Mouse (Mus musculus) ES-E14 (cell line): ENCODE measurements around the gene Il20. TPM values are rescaled to one million over a fixed set of nuclear protein-coding genes. Genes with fewer than 3 reads are reported as not detected.

ENCODE experiments used
- DNase-seq: peaks from one replicate; pipeline ENCODE4 v3.0.0-alpha.2; 2013; ENCODE audit warnings: low read depth, low spot score
- H3K27ac ChIP-seq: 2 replicates; pipeline ENCODE4 v1.5.1; 2012; ENCODE audit warnings: low read depth, mild to moderate bottlenecking, low read length, moderate library complexity, mixed read lengths; ENCODE audit not compliant: poor library complexity, insufficient read depth, severe bottlenecking
- H3K36me3 ChIP-seq: 2 replicates; pipeline ENCODE4 v1.6.1; 2012; ENCODE audit warnings: mild to moderate bottlenecking, low read length, moderate library complexity, mixed read lengths; ENCODE audit not compliant: control insufficient read depth, poor library complexity, insufficient read depth, severe bottlenecking
- H3K4me1 ChIP-seq, 2 experiments: fragments of 150-350 bp in 1 of 2; sonication (generic) in 1 of 2; 2 replicates each; pipeline ENCODE4 v1.6.1; 2012; ENCODE audit warnings: low read length in 2 of 2, mild to moderate bottlenecking in 1 of 2, mixed read lengths in 1 of 2; ENCODE audit not compliant: control insufficient read depth in 2 of 2, insufficient read depth in 2 of 2, poor library complexity in 1 of 2
- H3K4me3 ChIP-seq, 2 experiments: fragments of 150-350 bp in 1 of 2; sonication (generic) in 1 of 2; 2 replicates each; pipeline ENCODE4 v1.5.1; 2012; ENCODE audit warnings: low read length in 2 of 2, low read depth in 1 of 2, mild to moderate bottlenecking in 1 of 2, mixed read lengths in 1 of 2; ENCODE audit not compliant: insufficient read depth in 1 of 2, poor library complexity in 1 of 2, severe bottlenecking in 1 of 2
- H3K9ac ChIP-seq: 2 replicates; pipeline ENCODE4 v1.6.1; 2012; ENCODE audit warnings: low read depth, mild to moderate bottlenecking, low read length, mixed read lengths; ENCODE audit not compliant: poor library complexity, insufficient read depth, severe bottlenecking
- H3K9me3 ChIP-seq: fragments of 150-350 bp; sonication (generic); 2 replicates; pipeline ENCODE4 v1.6.1; 2012; ENCODE audit warnings: low read depth, mild to moderate bottlenecking, low read length; ENCODE audit not compliant: control insufficient read depth, insufficient read depth
- CHD2 ChIP-seq: IDR thresholded peaks from 2 replicates; pipeline ENCODE4 v1.6.1; 2014; ENCODE audit warnings: mild to moderate bottlenecking, low read depth, low read length, inconsistent platforms
- HCFC1 ChIP-seq: IDR thresholded peaks from 2 replicates; pipeline ENCODE4 v1.6.1; 2012; ENCODE audit warnings: low read length, inconsistent platforms, borderline replicate concordance; ENCODE audit not compliant: insufficient read depth
- MAFK ChIP-seq: IDR thresholded peaks from 2 replicates; pipeline ENCODE4 v1.6.1; 2014; ENCODE audit warnings: mild to moderate bottlenecking, low read depth, low read length, inconsistent platforms; ENCODE audit not compliant: insufficient read depth
- ZC3H11A ChIP-seq: IDR thresholded peaks from 2 replicates; pipeline ENCODE4 v1.6.1; 2012; ENCODE audit warnings: low read depth, mild to moderate bottlenecking, inconsistent platforms, low read length, borderline replicate concordance
- ZNF384 ChIP-seq: IDR thresholded peaks from 2 replicates; pipeline ENCODE4 v1.6.1; 2012; ENCODE audit warnings: low read depth, low read length, inconsistent platforms
- in situ Hi-C, 2 experiments: fragments of 600-800 bp; cut with MboI; formaldehyde crosslinking; loops; one replicate each; pipeline ENCODE4 v1.15.1; 2025; ENCODE audit warnings: low sequenced_read_pairs in 2 of 2, inconsistent platforms in 1 of 2; ENCODE audit not compliant: unreplicated experiment in 2 of 2
- total RNA-seq: library from RNA; depleted of rRNA; stranded (reverse); fragments of 300-350 nt; gene quantifications from 2 replicates; pipeline ENCODE4 v1.2.3, GENCODE M21; 2012; rRNA removed

The Il20 gene
- total RNA-seq: not detected in 2 replicates

DNA sequence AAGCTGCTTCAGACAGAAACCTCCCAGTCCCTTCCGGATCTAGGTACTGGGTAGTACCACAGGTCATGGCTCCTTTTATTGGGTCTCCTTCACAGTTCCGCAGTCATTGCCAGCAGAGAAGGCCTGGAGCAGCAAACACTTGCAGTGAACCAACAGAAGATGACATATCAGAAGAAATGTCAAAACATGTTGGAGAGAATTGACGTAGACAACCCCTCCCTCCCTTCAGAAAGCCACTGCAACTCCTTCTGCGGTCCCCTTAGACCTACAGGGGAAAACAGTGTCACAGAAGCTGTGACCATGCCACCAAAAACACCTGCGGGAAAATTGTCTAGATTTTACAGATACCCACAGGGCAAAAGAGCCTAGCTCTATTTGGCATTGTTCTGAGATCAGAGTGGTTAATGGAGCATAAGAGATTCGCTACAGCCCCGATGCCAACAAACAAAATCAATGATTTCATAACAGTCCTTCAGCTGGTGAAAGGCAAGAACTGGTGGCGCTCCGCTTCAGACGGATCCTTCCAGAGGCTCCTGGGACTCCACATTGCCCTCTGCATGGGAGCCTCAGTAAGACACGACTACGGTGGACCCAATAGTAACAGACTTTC, at the start of gene Il20:
Gene Il20, minus strand, starts transcription at position 51 of the 610 bp plus-strand sequence.
- in situ Hi-C loops: no loop called here
- no peak for TF ChIP-seq HCFC1
- TF ChIP-seq CHD2: no peak
- TF ChIP-seq MAFK: no peak
- TF ChIP-seq ZNF384: no peak
- no peak for TF ChIP-seq ZC3H11A
- no peak within 1 kb of the TSS for H3K27ac ChIP-seq

DNA sequence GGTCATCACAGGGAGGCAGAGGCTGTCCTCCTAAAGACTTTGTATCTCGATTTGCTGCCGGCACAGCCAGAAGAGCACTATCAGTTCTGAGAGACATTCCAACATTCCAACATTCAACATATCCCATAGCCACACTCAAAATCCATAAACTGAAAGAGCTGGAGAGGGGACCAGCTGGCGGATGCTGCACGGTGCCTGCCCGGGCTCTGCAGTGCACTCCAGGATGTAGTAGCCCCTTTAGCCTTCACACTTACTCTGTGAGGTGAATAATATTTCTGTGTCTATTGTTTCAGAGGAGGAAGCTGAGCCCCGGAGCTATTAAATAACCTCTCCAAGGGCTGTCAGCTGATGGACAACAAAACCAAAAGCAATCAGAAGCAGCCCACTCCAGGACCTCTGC, 35.7 kb upstream of the Il20 start:
- no peak for DNase-seq
- H3K9me3 ChIP-seq: no peaks in the 10 kb centered on the region
- no peaks in the 10 kb centered on the region for H3K36me3 ChIP-seq
- H3K4me3 ChIP-seq: no peak overlapping the region
- no peak overlapping the region for H3K9ac ChIP-seq
- no peak for TF ChIP-seq CHD2
- no peak for TF ChIP-seq HCFC1
- no peak for TF ChIP-seq ZNF384
- TF ChIP-seq ZC3H11A: no peak
- TF ChIP-seq MAFK: no peak
- H3K4me1 ChIP-seq: no peaks in the 10 kb centered on the region
- in situ Hi-C loops: no loop called here
- H3K27ac ChIP-seq: no peak overlapping the region

More for the DNA sequence above, at the start of gene Il20:
- no peak within 1 kb of the TSS for H3K4me3 ChIP-seq
- no peaks in the 10 kb centered on the region for H3K4me1 ChIP-seq
- no peaks in the 10 kb centered on the region for H3K9me3 ChIP-seq
- H3K36me3 ChIP-seq: no peaks in the 10 kb centered on the region
- H3K9ac ChIP-seq: no peak within 1 kb of the TSS
- no peak for DNase-seq

DNA sequence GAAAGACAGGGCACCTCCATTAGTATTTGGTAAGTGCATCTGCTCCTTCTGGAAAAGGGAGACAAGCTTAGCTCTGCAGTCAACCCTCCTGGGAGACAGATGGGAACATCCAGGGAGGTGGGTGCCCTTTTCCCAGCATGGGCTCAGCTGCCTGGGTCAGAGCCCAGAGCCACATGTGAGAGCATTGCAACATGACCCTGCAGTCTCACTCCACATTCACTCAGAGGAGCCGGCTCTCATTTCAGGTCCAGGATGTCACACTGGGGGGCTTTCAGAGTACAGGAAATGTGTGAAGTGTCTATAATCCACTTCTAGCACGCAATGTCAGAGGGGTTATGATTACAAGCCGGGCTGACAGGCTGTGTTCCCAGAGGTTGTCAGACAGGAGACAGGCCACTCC, 30.6 kb upstream of the Il20 start:
- in situ Hi-C loops: no loop called here
- H3K4me3 ChIP-seq: no peak overlapping the region
- no peaks in the 10 kb centered on the region for H3K9me3 ChIP-seq
- H3K36me3 ChIP-seq: no peaks in the 10 kb centered on the region
- no peaks in the 10 kb centered on the region for H3K4me1 ChIP-seq
- no peak overlapping the region for H3K9ac ChIP-seq
- H3K27ac ChIP-seq: no peak overlapping the region
- TF ChIP-seq CHD2 (no peak), HCFC1 (no peak), ZC3H11A (no peak), ZNF384 (no peak), MAFK (no peak)
- DNase-seq: no peak

DNA sequence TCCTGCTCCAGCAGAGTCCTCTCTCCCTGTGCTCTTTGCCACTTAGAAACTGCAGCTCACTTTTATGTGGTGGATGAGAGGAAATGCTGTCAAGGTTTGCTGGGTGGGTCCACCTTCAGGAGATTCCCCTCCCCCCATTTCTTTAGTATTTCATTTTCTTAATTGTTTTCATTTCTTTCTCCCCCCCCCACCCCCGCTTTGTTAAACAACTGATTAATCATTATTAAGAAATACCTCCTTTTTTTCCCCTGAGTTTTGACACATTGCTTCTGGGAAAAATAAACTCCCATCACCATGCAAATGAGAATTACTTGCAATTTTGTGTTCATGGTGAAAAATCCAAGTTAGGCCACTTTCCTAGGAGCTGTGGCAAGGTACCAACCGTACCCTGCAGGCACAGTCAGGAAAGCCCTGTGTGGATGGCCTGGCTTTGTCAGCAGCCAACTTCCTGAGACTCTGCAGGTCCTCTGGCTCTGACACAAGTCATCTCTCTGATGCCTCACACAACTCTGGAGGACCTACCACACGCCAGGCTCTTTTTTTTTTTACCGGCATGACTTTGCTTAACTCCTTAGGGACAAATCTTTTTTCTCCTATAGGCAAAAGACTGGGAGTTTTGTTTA, 28.9 kb upstream of the Il20 start, which contains the start of gene Il19:
Gene Il19, minus strand, starts transcription at position 51 of the 623 bp plus-strand sequence.
- H3K9ac ChIP-seq: no peak within 1 kb of the TSS
- no peaks in the 10 kb centered on the region for H3K4me1 ChIP-seq
- no peaks in the 10 kb centered on the region for H3K36me3 ChIP-seq
- TF ChIP-seq HCFC1: no peak
- no peak for TF ChIP-seq MAFK
- TF ChIP-seq ZC3H11A: no peak
- no peak for TF ChIP-seq CHD2
- no peak for TF ChIP-seq ZNF384
- H3K27ac ChIP-seq: no peak within 1 kb of the TSS
- H3K4me3 ChIP-seq: no peak within 1 kb of the TSS
- DNase-seq: no peak
- no peaks in the 10 kb centered on the region for H3K9me3 ChIP-seq
- in situ Hi-C loops: no loop called here
